Mouse (Mus musculus) liver, embryonic 16.5 days (tissue): ENCODE results near the gene Mob3b. TPM values are rescaled to one million over a fixed set of nuclear protein-coding genes. Genes with fewer than 3 reads are reported as not detected.
A peak's percentile ranks its signal among the peaks of the same experiment; 100 is the strongest.

ENCODE experiments used
- ATAC-seq: fragments of 200-750 bp; cut with Nextera tagmentation; 2 replicates; pipeline ENCODE4 v1.8.0; 2017; ENCODE audit warnings: low read depth, mild to moderate bottlenecking, moderate number of reproducible peaks, moderate library complexity
- H3K27ac ChIP-seq: fragments of 300-500 bp; sonication (generic); 2 replicates; pipeline ENCODE4 v1.5.1; 2014; ENCODE audit warnings: mild to moderate bottlenecking, low read length
- H3K27me3 ChIP-seq: fragments of 300-500 bp; sonication (generic); 2 replicates; pipeline ENCODE4 v1.6.1; 2014; ENCODE audit warnings: low read depth, low read length, mixed read lengths; ENCODE audit not compliant: control insufficient read depth, insufficient read depth
- H3K36me3 ChIP-seq: fragments of 300-500 bp; sonication (generic); 2 replicates; pipeline ENCODE4 v1.6.1; 2014; ENCODE audit warnings: mild to moderate bottlenecking; ENCODE audit not compliant: control insufficient read depth, insufficient read depth
- H3K4me1 ChIP-seq: fragments of 300-500 bp; sonication (generic); 2 replicates; pipeline ENCODE4 v1.6.1; 2014; ENCODE audit warnings: low read depth, low read length, mixed read lengths; ENCODE audit not compliant: control insufficient read depth
- H3K4me2 ChIP-seq: fragments of 300-500 bp; sonication (generic); 2 replicates; pipeline ENCODE4 v1.6.1; 2014; ENCODE audit warnings: low read depth, low read length, mixed read lengths
- H3K4me3 ChIP-seq: fragments of 300-500 bp; sonication (generic); 2 replicates; pipeline ENCODE4 v1.5.1; 2014; ENCODE audit warnings: low read depth, mild to moderate bottlenecking, low read length
- H3K9ac ChIP-seq: fragments of 300-500 bp; sonication (generic); 2 replicates; pipeline ENCODE4 v1.6.1; 2014; ENCODE audit warnings: low read depth, low read length
- H3K9me3 ChIP-seq: fragments of 300-500 bp; sonication (generic); replicated peaks from 2 replicates; pipeline ENCODE4 v1.6.1; 2016; ENCODE audit warnings: low read length; ENCODE audit not compliant: control insufficient read depth
- WGBS: fragments of 180-500 bp; shearing (Covaris S2); extraction: QIAGEN DNeasy Blood & Tissue Kit; methylation state at CpG from one replicate; pipeline ENCODE4 v1.1.7; 2014; ENCODE audit not compliant: insufficient replicate concordance; 5-methylcytosine and 5-hydroxymethylcytosine counted together
- polyA plus RNA-seq: library from polyadenylated mRNA; unstranded; fragments of >200 nt; fragmentation: Nextera tagmentation; extraction: Ambion mirVana; gene quantifications from 2 replicates; pipeline ENCODE4 v1.2.1, GENCODE M21; 2015

The Mob3b gene
- polyA plus RNA-seq, 1 experiment from 2014 or later: 10.2 TPM

GRCm38 (mm10) chr4:35018416-35018815 is 138.9 kb downstream of the Mob3b start:
- H3K36me3 ChIP-seq: no peaks in the 10 kb centered on the region
- H3K9me3 ChIP-seq: no peaks in the 10 kb centered on the region
- 32% methylated on average over 1 of the region's 1 CpGs for WGBS
- H3K4me1 ChIP-seq: no peaks in the 10 kb centered on the region
- H3K27me3 ChIP-seq: no peaks in the 10 kb centered on the region
- H3K27ac ChIP-seq: no peak overlapping the region
- H3K9ac ChIP-seq: no peak overlapping the region
- H3K4me2 ChIP-seq: no peak overlapping the region
- H3K4me3 ChIP-seq: no peak overlapping the region
- no peak for ATAC-seq

- H3K27ac ChIP-seq: peak overlapping the region; percentile 64
- no peaks in the 10 kb centered on the region for H3K9me3 ChIP-seq
- H3K4me3 ChIP-seq: no peak overlapping the region
- H3K27me3 ChIP-seq: no peaks in the 10 kb centered on the region
- peak; percentile 60 for ATAC-seq
- H3K4me1 ChIP-seq: no peaks in the 10 kb centered on the region
- H3K4me2 ChIP-seq: peak overlapping the region; percentile 30; the same call in 1 of the 2 replicates
- 46% methylated on average over 10 of the region's 10 CpGs for WGBS
- no peak overlapping the region for H3K9ac ChIP-seq
- no peaks in the 10 kb centered on the region for H3K36me3 ChIP-seq
Measured at GRCm38 (mm10) chr4:35012401-35013307, 144.6 kb downstream of the Mob3b start.

- 56% methylated on average over 11 of the region's 11 CpGs for WGBS
- no peak for ATAC-seq
- Histone ChIP-seq H3K36me3 (no peaks in the 10 kb centered on the region), H3K9me3 (no peaks in the 10 kb centered on the region), H3K27ac (no peak overlapping the region), H3K4me2 (no peak overlapping the region), H3K4me1 (no peaks in the 10 kb centered on the region; the same call in 1 of the 2 replicates), H3K4me3 (no peak overlapping the region), H3K9ac (no peak overlapping the region), H3K27me3 (no peaks in the 10 kb centered on the region)
Measured at GRCm38 (mm10) chr4:35006541-35007260, 150.6 kb downstream of the Mob3b start.

GRCm38 (mm10) chr4:35006056-35006455 is 151.2 kb downstream of the Mob3b start:
- 72% methylated on average over 6 of the region's 6 CpGs for WGBS
- no peak overlapping the region for H3K4me2 ChIP-seq
- H3K36me3 ChIP-seq: no peaks in the 10 kb centered on the region
- H3K27ac ChIP-seq: no peak overlapping the region
- H3K4me3 ChIP-seq: no peak overlapping the region
- no peak overlapping the region for H3K9ac ChIP-seq
- H3K27me3 ChIP-seq: no peaks in the 10 kb centered on the region
- no peaks in the 10 kb centered on the region; the same call in 1 of the 2 replicates for H3K4me1 ChIP-seq
- ATAC-seq: no peak
- no peaks in the 10 kb centered on the region for H3K9me3 ChIP-seq

- Histone ChIP-seq H3K36me3 (no peaks in the 10 kb centered on the region), H3K27ac (no peak overlapping the region), H3K4me2 (no peak overlapping the region), H3K4me1 (no peaks in the 10 kb centered on the region; the same call in 1 of the 2 replicates), H3K4me3 (no peak overlapping the region), H3K27me3 (no peaks in the 10 kb centered on the region), H3K9ac (no peak overlapping the region), H3K9me3 (no peaks in the 10 kb centered on the region)
- no peak for ATAC-seq
- 62% methylated on average over 5 of the region's 5 CpGs for WGBS
Measured at GRCm38 (mm10) chr4:35005068-35005769, 152.1 kb downstream of the Mob3b start.

GRCm38 (mm10) chr4:35004473-35004872 is 152.8 kb downstream of the Mob3b start:
- Histone ChIP-seq H3K27me3 (no peaks in the 10 kb centered on the region), H3K4me3 (no peak overlapping the region), H3K4me1 (no peaks in the 10 kb centered on the region; the same call in 1 of the 2 replicates), H3K9me3 (no peaks in the 10 kb centered on the region), H3K36me3 (no peaks in the 10 kb centered on the region), H3K4me2 (no peak overlapping the region), H3K9ac (no peak overlapping the region), H3K27ac (peak overlapping the region; percentile 21; the same call in 1 of the 2 replicates)
- no peak for ATAC-seq
- WGBS: 66% methylated on average over 8 of the region's 8 CpGs

- H3K4me2 ChIP-seq: no peak overlapping the region
- no peak overlapping the region for H3K4me3 ChIP-seq
- H3K4me1 ChIP-seq: no peaks in the 10 kb centered on the region; the same call in 1 of the 2 replicates
- H3K9me3 ChIP-seq: no peaks in the 10 kb centered on the region
- ATAC-seq: peak; percentile 85
- 67% methylated on average over 8 of the region's 8 CpGs for WGBS
- peak overlapping the region; percentile 42 for H3K27ac ChIP-seq
- H3K9ac ChIP-seq: no peak overlapping the region
- H3K36me3 ChIP-seq: no peaks in the 10 kb centered on the region
- H3K27me3 ChIP-seq: no peaks in the 10 kb centered on the region
Measured at GRCm38 (mm10) chr4:35003550-35004326, 153.5 kb downstream of the Mob3b start.

GRCm38 (mm10) chr4:34996616-34997015 is 160.7 kb downstream of the Mob3b start:
- no peak for ATAC-seq
- no peak overlapping the region for H3K27ac ChIP-seq
- H3K4me3 ChIP-seq: no peak overlapping the region
- no peaks in the 10 kb centered on the region; the same call in 1 of the 2 replicates for H3K4me1 ChIP-seq
- H3K9ac ChIP-seq: no peak overlapping the region
- no peak overlapping the region for H3K4me2 ChIP-seq
- H3K9me3 ChIP-seq: no peaks in the 10 kb centered on the region
- WGBS: 79% methylated on average over 7 of the region's 7 CpGs
- no peaks in the 10 kb centered on the region for H3K36me3 ChIP-seq
- no peaks in the 10 kb centered on the region for H3K27me3 ChIP-seq
